Comparison of ENCODE assay signal across 16 mouse cellular contexts in the genomic region with DNA sequence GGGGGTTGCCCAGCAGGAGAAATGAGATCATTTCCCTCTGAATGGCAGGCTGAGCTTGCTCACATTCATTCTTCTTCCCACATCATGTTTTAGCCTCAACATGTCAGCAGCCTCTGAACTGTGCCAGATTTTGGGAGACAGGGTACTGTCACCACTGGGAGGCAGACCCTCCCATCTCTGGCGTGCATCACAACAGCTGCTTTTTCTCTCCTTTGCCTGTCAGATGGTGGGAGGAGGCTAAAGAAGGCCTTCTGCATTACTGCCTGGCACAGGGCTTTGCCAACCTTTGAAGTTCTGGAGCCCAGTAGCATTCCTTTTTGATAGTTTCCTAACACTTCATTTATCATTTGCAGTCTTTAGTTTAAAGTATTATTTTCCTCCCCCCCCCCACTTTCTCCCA.
DNase-seq lines count a peak whose midpoint lies in the region; ATAC-seq and TF ChIP-seq lines count a peak whose summit lies in the region.
"Had no signal": no experiment of that assay in that cellular context is flagged by ENCODE, and none has a peak within 500 bp of the region (broad histone marks: within the 10 kb centered on the region; RNA-seq: fewer than 3 reads in every experiment).

No protein-coding gene starts in this region.

- no peaks in the 10 kb centered on the region for H3K79me2 ChIP-seq in myocyte (ENCODE audit: control insufficient read depth, insufficient read depth)

- no peak overlapping the region for H3K4me2 ChIP-seq in heart, embryonic 15.5 days
- H3K4me2 ChIP-seq in kidney, postnatal 0 days (ENCODE audit: low read length): no peak overlapping the region
- no peak overlapping the region for H3K4me2 ChIP-seq in lung, embryonic 15.5 days
- H3K4me2 ChIP-seq in myocyte (ENCODE audit: low read depth): peak overlapping the region; percentile 8
- H3K4me2 ChIP-seq: heart, embryonic 12.5 days; hindbrain, embryonic 15.5 days; limb, embryonic 12.5 days; neural tube, embryonic 13.5 days had no signal

- H3K27me3 ChIP-seq in heart, embryonic 15.5 days: no peaks in the 10 kb centered on the region
- no peaks in the 10 kb centered on the region for H3K27me3 ChIP-seq in heart, embryonic 10.5 days (ENCODE audit: insufficient read depth, poor library complexity, severe bottlenecking)
- no peaks in the 10 kb centered on the region for H3K27me3 ChIP-seq in kidney, postnatal 0 days (ENCODE audit: insufficient read depth, low read length)
- no peaks in the 10 kb centered on the region for H3K27me3 ChIP-seq in lung, embryonic 15.5 days
- no peaks in the 10 kb centered on the region for H3K27me3 ChIP-seq in myocyte (ENCODE audit: control insufficient read depth, insufficient read depth, insufficient read length)
- H3K27me3 ChIP-seq: heart, embryonic 12.5 days; hindbrain, embryonic 15.5 days; limb, embryonic 12.5 days; neural tube, embryonic 13.5 days had no signal

- H3K36me3 ChIP-seq in heart, embryonic 15.5 days: no peaks in the 10 kb centered on the region
- H3K36me3 ChIP-seq in heart, embryonic 10.5 days: no peaks in the 10 kb centered on the region
- H3K36me3 ChIP-seq in kidney, postnatal 0 days (ENCODE audit: insufficient read depth, low read length): no peaks in the 10 kb centered on the region
- H3K36me3 ChIP-seq in lung, embryonic 15.5 days: no peaks in the 10 kb centered on the region
- no peaks in the 10 kb centered on the region for H3K36me3 ChIP-seq in myocyte (ENCODE audit: control insufficient read depth, insufficient read depth)
- H3K36me3 ChIP-seq: heart, embryonic 12.5 days; hindbrain, embryonic 15.5 days; limb, embryonic 12.5 days; neural tube, embryonic 13.5 days had no signal

- H3K9me3 ChIP-seq in heart, embryonic 15.5 days (replicated peaks): no peaks in the 10 kb centered on the region
- H3K9me3 ChIP-seq in heart, embryonic 10.5 days: no peaks in the 10 kb centered on the region
- H3K9me3 ChIP-seq in kidney, postnatal 0 days (replicated peaks; ENCODE audit: low read length): no peaks in the 10 kb centered on the region
- no peaks in the 10 kb centered on the region for H3K9me3 ChIP-seq in lung, embryonic 15.5 days
- H3K9me3 ChIP-seq: heart, embryonic 12.5 days; hindbrain, embryonic 15.5 days; limb, embryonic 12.5 days; neural tube, embryonic 13.5 days had no signal

- peak; percentile 22; the same call in 1 of the 2 replicates for TF ChIP-seq CTCF in kidney, postnatal 0 days (IDR thresholded peaks at IDR 0.05; ENCODE audit: low read depth)

- 7% methylated on average over 1 of the region's 1 CpGs for WGBS in heart, embryonic 15.5 days
- 23% methylated on average over 1 of the region's 1 CpGs for WGBS in heart, embryonic 10.5 days
- 47% methylated on average over 1 of the region's 1 CpGs for WGBS in kidney, postnatal 0 days
- 42% methylated on average over 1 of the region's 1 CpGs for WGBS in lung, embryonic 15.5 days

- no peak overlapping the region for H3K9ac ChIP-seq in heart, embryonic 15.5 days
- H3K9ac ChIP-seq in kidney, postnatal 0 days (ENCODE audit: low read depth, low read length): no peak overlapping the region
- H3K9ac ChIP-seq in lung, embryonic 15.5 days: no peak overlapping the region
- H3K9ac ChIP-seq: heart, embryonic 12.5 days; hindbrain, embryonic 15.5 days; limb, embryonic 12.5 days; liver, embryonic 14.5 days; neural tube, embryonic 13.5 days had no signal

- no peak for TF ChIP-seq POLR2A in myocyte (IDR thresholded peaks at IDR 0.05; ENCODE audit: insufficient read length, low read depth)

- no peak overlapping the region for H3ac ChIP-seq in myocyte (ENCODE audit: control insufficient read depth, insufficient read length)

- H3K27ac ChIP-seq in heart, embryonic 15.5 days: no peak overlapping the region
- H3K27ac ChIP-seq in heart, embryonic 10.5 days: no peak overlapping the region
- no peak overlapping the region for H3K27ac ChIP-seq in kidney, postnatal 0 days
- 0 out of 2 replicates have a peak overlapping the region, but pooled peaks have one; percentile 53 for H3K27ac ChIP-seq in lung, embryonic 15.5 days
- H3K27ac ChIP-seq: hindbrain, embryonic 15.5 days; limb, embryonic 12.5 days; liver, embryonic 14.5 days; neural tube, embryonic 13.5 days had no signal

- H3K4me1 ChIP-seq in heart, embryonic 15.5 days (replicated peaks): no peaks in the 10 kb centered on the region; the same call in 1 of the 2 replicates
- no peaks in the 10 kb centered on the region for H3K4me1 ChIP-seq in heart, embryonic 10.5 days
- H3K4me1 ChIP-seq in kidney, postnatal 0 days (replicated peaks; ENCODE audit: insufficient read depth, low read length): no peaks in the 10 kb centered on the region
- no peaks in the 10 kb centered on the region for H3K4me1 ChIP-seq in lung, embryonic 15.5 days
- H3K4me1 ChIP-seq: hindbrain, embryonic 15.5 days; limb, embryonic 12.5 days; neural tube, embryonic 13.5 days had no signal

- no peak for DNase-seq in heart, embryonic 10.5 days (ENCODE audit: low spot score)
- peak; percentile 25 for DNase-seq in kidney, postnatal 0 days (ENCODE audit: low spot score)
- no peak for DNase-seq in kidney, postnatal 36 days
- DNase-seq: cerebellum, adult 2 months; gastrocnemius, postnatal 36 days; kidney, postnatal 14 days; thymus, adult 18-20 months had no signal

- ATAC-seq in heart, embryonic 15.5 days (replicated peaks; ENCODE audit: insufficient number of reproducible peaks, insufficient read depth, low FRiP score, low read depth): 0 out of 2 replicates have a peak, but pooled peaks have one; percentile 31
- ATAC-seq in kidney, postnatal 0 days (replicated peaks; ENCODE audit: low FRiP score, low read depth): no peak; the same call in 1 of the 2 replicates
- peak; percentile 92 for ATAC-seq in lung, embryonic 15.5 days (ENCODE audit: borderline replicate concordance, extremely low read depth, low FRiP score, low TSS enrichment)
- no peak for ATAC-seq in cerebellum, adult (ENCODE audit: insufficient number of reproducible peaks, low FRiP score, low TSS enrichment)

- no peak overlapping the region for H3K4me3 ChIP-seq in heart, embryonic 15.5 days
- H3K4me3 ChIP-seq in heart, embryonic 10.5 days: no peak overlapping the region
- H3K4me3 ChIP-seq in kidney, postnatal 0 days (replicated peaks; ENCODE audit: low read depth, low read length): no peak overlapping the region
- no peak overlapping the region for H3K4me3 ChIP-seq in lung, embryonic 15.5 days
- no peak overlapping the region for H3K4me3 ChIP-seq in myocyte
- H3K4me3 ChIP-seq: heart, embryonic 12.5 days; hindbrain, embryonic 15.5 days; limb, embryonic 12.5 days; neural tube, embryonic 13.5 days had no signal

TF ChIP-seq in myocyte, 11 proteins besides CTCF, POLR2A, EP300 and RAD21:
- TF ChIP-seq MYOG (IDR thresholded peaks at IDR 0.05; ENCODE audit: control insufficient read depth in 1 of 3, insufficient read depth in 1 of 3, insufficient read length in 2 of 3, low read depth in 2 of 3) (peak in 2 of 3 experiments; percentile 2 to 76), POLR2AphosphoS2 (IDR thresholded peaks at IDR 0.05; ENCODE audit: insufficient read length, low read depth) (no peak), CEBPB (IDR thresholded peaks at IDR 0.05; ENCODE audit: insufficient read depth, poor library complexity, severe bottlenecking) (no peak), USF1 (IDR thresholded peaks at IDR 0.05; ENCODE audit: low read depth) (no peak), MYOD1 (IDR thresholded peaks at IDR 0.05; ENCODE audit: control insufficient read depth in 1 of 3, insufficient read length in 2 of 3, low read depth in 2 of 3) (peak in 2 of 3 experiments; percentile 83 to 86), SRF (IDR thresholded peaks at IDR 0.05; ENCODE audit: control insufficient read depth, insufficient read length, low read depth) (no peak)

Comparison
In these comparisons a context has a peak if more than half of its experiments do, and no peak if none do; other contexts are left out.
1. ATAC-seq: peak in heart, embryonic 15.5 days (single experiment) and lung, embryonic 15.5 days (single experiment); none in kidney, postnatal 0 days (single experiment) and cerebellum, adult (single experiment).